Mouse (Mus musculus) kidney, embryonic 14.5 days (tissue): ENCODE data around the gene Wnt11. TPM values are rescaled to one million over a fixed set of nuclear protein-coding genes. Genes with fewer than 3 reads are reported as not detected.

Experiments used
- ATAC-seq: fragments of 200-750 bp; cut with Nextera tagmentation; 2 replicates; pipeline ENCODE4 v1.8.0; 2017; ENCODE audit warnings: moderate number of reproducible peaks, mild to moderate bottlenecking, moderate TSS enrichment, moderate library complexity; ENCODE audit not compliant: low FRiP score, low TSS enrichment
- H3K27ac ChIP-seq: fragments of 300-500 bp; sonication (generic); 2 replicates; pipeline ENCODE4 v1.5.1; 2014; ENCODE audit warnings: low read depth, mild to moderate bottlenecking, low read length, moderate library complexity, mixed read lengths
- H3K27me3 ChIP-seq: fragments of 300-500 bp; sonication (generic); 2 replicates; pipeline ENCODE4 v1.6.1; 2014; ENCODE audit warnings: mild to moderate bottlenecking, low read length; ENCODE audit not compliant: control insufficient read depth, insufficient read depth
- H3K36me3 ChIP-seq: fragments of 300-500 bp; sonication (generic); 2 replicates; pipeline ENCODE4 v1.6.1; 2014; ENCODE audit warnings: low read length, mixed read lengths; ENCODE audit not compliant: control insufficient read depth, insufficient read depth
- H3K4me1 ChIP-seq: fragments of 300-500 bp; sonication (generic); 2 replicates; pipeline ENCODE4 v1.6.1; 2014; ENCODE audit warnings: low read length, mixed read lengths; ENCODE audit not compliant: control insufficient read depth, insufficient read depth
- H3K4me2 ChIP-seq: fragments of 300-500 bp; sonication (generic); replicated peaks from 2 replicates; pipeline ENCODE4 v1.6.1; 2014; ENCODE audit warnings: low read depth, mild to moderate bottlenecking, low read length
- H3K4me3 ChIP-seq: fragments of 300-500 bp; sonication (generic); 2 replicates; pipeline ENCODE4 v1.5.1; 2014; ENCODE audit warnings: mild to moderate bottlenecking, low read length
- H3K9ac ChIP-seq: fragments of 300-500 bp; sonication (generic); 2 replicates; pipeline ENCODE4 v1.6.1; 2014; ENCODE audit warnings: low read depth, mild to moderate bottlenecking, low read length, moderate library complexity
- H3K9me3 ChIP-seq: fragments of 300-500 bp; sonication (generic); 2 replicates; pipeline ENCODE4 v1.6.1; 2016; ENCODE audit warnings: low read length; ENCODE audit not compliant: control insufficient read depth
- WGBS: fragments of 180-500 bp; shearing (Covaris S2); extraction: QIAGEN DNeasy Blood & Tissue Kit; methylation state at CpG from one replicate; pipeline ENCODE4 v1.1.7; 2014; 5-methylcytosine and 5-hydroxymethylcytosine counted together
- polyA plus RNA-seq: library from polyadenylated mRNA; unstranded; fragments of >200 nt; fragmentation: Nextera tagmentation; extraction: Ambion mirVana; gene quantifications from 2 replicates; pipeline ENCODE4 v1.2.1, GENCODE M21; 2014

Wnt11 gene
- polyA plus RNA-seq, 1 experiment from 2014 or later: 45.3 TPM

DNA sequence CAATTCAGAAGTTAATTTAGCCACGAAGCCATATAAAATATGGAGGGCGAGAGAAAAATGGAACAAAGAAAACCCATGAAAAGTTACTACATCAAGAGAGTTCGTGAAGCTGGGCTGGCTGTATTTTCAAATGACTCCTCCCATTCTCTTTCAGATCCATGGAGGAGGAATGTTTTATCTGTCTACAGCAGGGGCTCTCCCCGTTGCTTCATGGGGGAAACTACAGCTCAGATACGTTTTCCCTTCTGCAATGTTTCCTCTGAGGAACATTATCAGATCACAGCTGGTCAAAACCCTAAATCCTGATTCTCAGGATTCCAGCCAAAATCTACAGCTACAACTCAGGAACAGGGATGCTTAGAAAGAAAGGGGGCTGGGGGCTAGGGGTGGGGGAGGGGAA lies 59.9 kb downstream of the Wnt11 start:
- WGBS: 35% methylated on average over 5 of the region's 5 CpGs
- H3K27me3 ChIP-seq: no peaks in the 10 kb centered on the region

DNA sequence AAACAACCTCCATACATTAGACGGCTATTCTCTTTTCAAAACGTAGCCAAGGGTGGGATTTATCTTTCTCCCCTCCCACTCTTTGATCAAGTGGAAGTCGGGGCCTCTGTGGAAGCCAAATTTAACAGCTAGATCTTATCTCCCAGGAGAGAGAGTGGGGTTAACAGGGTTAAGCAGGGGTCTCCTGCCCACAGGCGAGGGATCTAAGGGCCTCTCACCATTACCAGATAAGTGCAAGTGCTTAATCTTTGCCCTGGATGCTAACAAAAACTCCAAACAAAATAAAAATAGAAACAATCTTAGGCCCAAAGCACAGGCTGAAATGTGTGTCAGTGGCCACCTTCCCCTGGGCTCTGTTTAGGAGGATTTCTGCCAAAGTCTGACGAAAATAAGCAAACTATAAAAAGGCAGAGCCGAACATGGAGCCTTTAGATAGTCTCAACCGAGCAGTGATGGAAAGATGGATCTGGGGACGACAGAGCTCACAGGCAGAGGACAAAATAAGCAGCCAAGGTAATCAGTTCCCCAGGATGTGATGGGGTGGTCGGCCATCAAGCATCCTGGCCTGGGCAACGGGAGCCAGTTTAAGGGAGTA lies 60.7 kb downstream of the Wnt11 start:
- Histone ChIP-seq H3K4me2 (no peak overlapping the region), H3K4me1 (peaks cover 52% of the 10 kb centered on the region), H3K4me3 (no peak overlapping the region), H3K27me3 (no peaks in the 10 kb centered on the region), H3K9ac (no peak overlapping the region; the same call in 1 of the 2 replicates), H3K36me3 (no peaks in the 10 kb centered on the region), H3K27ac (peak overlapping the region; percentile 85; the same call in 1 of the 2 replicates), H3K9me3 (no peaks in the 10 kb centered on the region)
- 16% methylated on average over 10 of the region's 10 CpGs for WGBS
- ATAC-seq: peak; percentile 34; the same call in 1 of the 2 replicates

More for the DNA sequence above, 59.9 kb downstream of the Wnt11 start:
- Histone ChIP-seq H3K4me1 (peaks cover 48% of the 10 kb centered on the region), H3K4me3 (no peak overlapping the region), H3K36me3 (no peaks in the 10 kb centered on the region), H3K27ac (peak overlapping the region; percentile 85; the same call in 1 of the 2 replicates), H3K9ac (no peak overlapping the region), H3K9me3 (no peaks in the 10 kb centered on the region), H3K4me2 (no peak overlapping the region; the same call in 1 of the 2 replicates)
- ATAC-seq: peak; percentile 42; the same call in 1 of the 2 replicates

DNA sequence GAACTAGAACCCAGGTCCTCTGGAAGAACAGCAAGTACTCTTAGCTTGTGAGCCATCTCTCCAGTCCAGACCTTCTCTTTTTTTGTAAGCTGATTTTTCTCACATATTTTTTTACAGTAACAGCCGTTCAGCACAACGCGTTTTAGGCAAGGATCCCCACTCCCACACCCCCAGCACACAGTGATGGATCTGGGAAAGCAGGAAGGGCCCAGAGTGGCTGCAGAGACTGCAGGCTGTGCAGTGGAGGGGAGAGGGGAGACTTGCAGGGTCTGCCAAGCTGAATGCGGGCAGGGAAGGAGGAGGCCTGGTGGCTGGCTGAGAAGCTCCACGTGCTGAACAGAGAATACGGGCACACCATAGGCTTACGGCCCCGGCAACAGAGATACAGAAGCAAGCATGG lies 62.4 kb downstream of the Wnt11 start:
- no peaks in the 10 kb centered on the region for H3K27me3 ChIP-seq
- H3K27ac ChIP-seq: no peak overlapping the region
- WGBS: 88% methylated on average over 8 of the region's 8 CpGs
- no peaks in the 10 kb centered on the region for H3K9me3 ChIP-seq
- no peak overlapping the region for H3K9ac ChIP-seq
- no peaks in the 10 kb centered on the region for H3K36me3 ChIP-seq
- H3K4me2 ChIP-seq: no peak overlapping the region
- no peak overlapping the region for H3K4me3 ChIP-seq
- ATAC-seq: no peak
- H3K4me1 ChIP-seq: peaks cover 50% of the 10 kb centered on the region

DNA sequence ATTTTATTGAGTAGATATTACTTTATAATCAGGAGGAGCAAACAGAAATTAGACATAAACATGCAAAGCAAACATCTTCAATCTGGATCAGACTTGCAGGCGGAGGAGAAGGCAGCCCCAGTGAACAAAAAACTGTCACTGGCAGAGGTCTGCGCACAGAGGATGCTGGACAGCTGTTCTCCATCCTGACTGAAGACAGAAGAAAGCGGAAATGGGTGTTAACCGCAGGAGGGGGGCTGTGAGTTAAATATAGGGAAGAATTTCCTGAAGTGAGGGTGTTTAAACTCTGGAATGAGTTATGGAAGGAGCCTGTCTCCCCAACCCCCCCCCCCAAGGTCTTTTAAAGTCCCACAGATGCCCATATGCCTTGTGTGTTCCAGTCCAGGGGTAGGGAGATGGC lies 64.9 kb downstream of the Wnt11 start:
- no peak overlapping the region for H3K4me3 ChIP-seq
- peak; percentile 53 for ATAC-seq
- H3K4me2 ChIP-seq: no peak overlapping the region
- 27% methylated on average over 4 of the region's 4 CpGs for WGBS
- H3K9ac ChIP-seq: no peak overlapping the region
- no peaks in the 10 kb centered on the region for H3K9me3 ChIP-seq
- H3K27ac ChIP-seq: peak overlapping the region; percentile 21; the same call in 1 of the 2 replicates
- no peaks in the 10 kb centered on the region for H3K27me3 ChIP-seq
- peaks cover 50% of the 10 kb centered on the region for H3K4me1 ChIP-seq
- no peaks in the 10 kb centered on the region for H3K36me3 ChIP-seq

DNA sequence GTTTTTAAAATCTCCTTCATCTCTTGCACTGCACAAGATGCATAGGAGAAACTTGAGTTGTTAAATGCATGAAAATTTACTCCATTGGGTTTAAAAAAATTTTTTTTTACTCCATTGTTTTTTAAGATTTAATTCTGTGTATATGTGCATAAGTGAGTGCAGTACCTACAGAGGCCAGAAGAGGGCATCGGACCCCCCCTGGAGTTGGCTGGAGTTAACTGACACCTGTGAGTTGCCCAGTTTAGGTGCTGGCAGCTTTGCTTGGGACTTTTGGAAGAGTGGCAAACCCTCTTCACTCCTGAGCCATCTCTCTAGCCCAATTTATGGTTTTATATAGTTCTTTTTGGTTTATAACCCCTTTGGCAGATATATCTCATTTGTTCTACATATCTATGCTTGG lies 66.2 kb downstream of the Wnt11 start:
- H3K36me3 ChIP-seq: no peaks in the 10 kb centered on the region
- no peak overlapping the region for H3K9ac ChIP-seq
- H3K9me3 ChIP-seq: no peaks in the 10 kb centered on the region
- no peaks in the 10 kb centered on the region for H3K27me3 ChIP-seq
- ATAC-seq: no peak
- WGBS: 96% methylated on average over 1 of the region's 1 CpGs
- H3K4me2 ChIP-seq: no peak overlapping the region
- H3K4me3 ChIP-seq: no peak overlapping the region
- H3K4me1 ChIP-seq: peaks cover 50% of the 10 kb centered on the region
- no peak overlapping the region for H3K27ac ChIP-seq

DNA sequence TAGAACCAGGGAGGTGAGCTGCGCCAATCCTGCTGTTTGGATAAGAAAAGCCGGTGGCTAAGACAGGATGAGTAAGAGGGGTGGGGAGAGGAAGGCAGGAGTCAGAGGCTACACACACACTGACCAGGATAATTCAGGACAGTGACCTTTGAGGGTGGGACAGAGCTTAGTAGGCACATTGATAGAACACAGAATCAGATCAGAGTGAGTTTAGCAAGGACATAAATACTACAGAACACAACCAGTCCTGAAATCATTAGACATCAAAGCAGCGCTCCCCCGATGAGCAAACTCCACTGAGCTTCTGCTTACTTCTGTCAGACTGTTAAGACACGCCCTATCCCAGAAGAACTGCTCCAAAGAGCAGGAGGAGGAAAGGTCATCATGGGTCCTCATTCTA lies 69.0 kb downstream of the Wnt11 start:
- no peak overlapping the region for H3K27ac ChIP-seq
- H3K36me3 ChIP-seq: no peaks in the 10 kb centered on the region
- no peak overlapping the region for H3K4me3 ChIP-seq
- H3K27me3 ChIP-seq: no peaks in the 10 kb centered on the region
- WGBS: 25% methylated on average over 5 of the region's 5 CpGs
- H3K4me2 ChIP-seq: no peak overlapping the region
- no peak overlapping the region for H3K9ac ChIP-seq
- H3K9me3 ChIP-seq: no peaks in the 10 kb centered on the region
- H3K4me1 ChIP-seq: peaks cover 41% of the 10 kb centered on the region
- no peak for ATAC-seq

Other genes with a start within 250 kb of the Wnt11 start
- 29.3 and 47.8 TPM in 2 replicates for gene Emsy, start 178.3 kb upstream of the Wnt11 start, polyA plus RNA-seq
- gene Thap12, start 132.0 kb upstream of the Wnt11 start, polyA plus RNA-seq: 50.3 and 81.3 TPM in 2 replicates